Mouse (Mus musculus) stomach, postnatal 0 days (tissue): ENCODE measurements around the gene Palmd.

Experiments
- CTCF ChIP-seq: IDR thresholded peaks from 2 replicates; pipeline ENCODE4 v1.5.1; 2016; ENCODE audit warnings: antibody characterized with exemption, low read depth, mild to moderate bottlenecking, moderate library complexity
- EP300 ChIP-seq: optimal IDR thresholded peaks from 2 replicates; pipeline ENCODE3; 2016; ENCODE audit warnings: antibody characterized with exemption

- no peak for TF ChIP-seq CTCF
- TF ChIP-seq EP300, result no peak
Measured at GRCm38 (mm10) chr3:116933158-116933557, 35.6 kb downstream of the Palmd start.
